Mouse (Mus musculus): ENCODE results near the gene Chil6. TPM values are rescaled to one million over a fixed set of nuclear protein-coding genes. Genes with fewer than 3 reads are reported as not detected.
A peak's percentile ranks its signal among the peaks of the same experiment; 100 is the strongest.

Chil6 gene
- polyA plus RNA-seq (2014; fragmentation: Nextera tagmentation; extraction: Ambion mirVana): not detected in 2 replicates

GRCm38 (mm10) chr3:106406082-106406481 is at the start of gene Chil6:
TSS of gene Chil6 (minus strand) at chr3:106406182.
- ATAC-seq (ENCODE audit: insufficient read depth) (no peak), DNase-seq (no peak)
- Histone ChIP-seq H3K4me3 (ENCODE audit: low read depth, low read length) (no peak within 1 kb of the TSS), H3K9me3 (ENCODE audit: low read depth, low read length) (no peaks in the 10 kb centered on the region), H3K27ac (ENCODE audit: low read depth) (no peak within 1 kb of the TSS), H3K27me3 (ENCODE audit: insufficient read depth, low read length) (no peaks in the 10 kb centered on the region), H3K4me2 (no peak within 1 kb of the TSS), H3K4me1 (ENCODE audit: insufficient read depth) (no peaks in the 10 kb centered on the region), H3K9ac (no peak within 1 kb of the TSS), H3K36me3 (ENCODE audit: insufficient read depth) (no peaks in the 10 kb centered on the region)
- no peak for TF ChIP-seq CTCF (IDR thresholded peaks at IDR 0.05; ENCODE audit: low read depth)

GRCm38 (mm10) chr3:106452616-106453015 is 46.6 kb upstream of the Chil6 start:
- DNase-seq (no peak), ATAC-seq (ENCODE audit: insufficient read depth) (no peak)
- Histone ChIP-seq H3K36me3 (ENCODE audit: insufficient read depth) (no peaks in the 10 kb centered on the region), H3K4me1 (ENCODE audit: insufficient read depth) (no peaks in the 10 kb centered on the region), H3K27me3 (ENCODE audit: insufficient read depth, low read length) (no peaks in the 10 kb centered on the region), H3K4me2 (no peak overlapping the region), H3K9ac (no peak overlapping the region), H3K4me3 (ENCODE audit: low read depth, low read length) (no peak overlapping the region), H3K27ac (ENCODE audit: low read depth) (no peak overlapping the region), H3K9me3 (ENCODE audit: low read depth, low read length) (no peaks in the 10 kb centered on the region)
- TF ChIP-seq CTCF (IDR thresholded peaks at IDR 0.05; ENCODE audit: low read depth): no peak
- WGBS: 69% methylated on average over 4 of the region's 4 CpGs

- ATAC-seq (ENCODE audit: insufficient read depth): no peak
- 68% methylated on average over 4 of the region's 4 CpGs for WGBS
Observed at GRCm38 (mm10) chr3:106449567-106449966, 43.6 kb upstream of the Chil6 start.

GRCm38 (mm10) chr3:106448995-106449394 is 43.0 kb upstream of the Chil6 start:
- ATAC-seq (ENCODE audit: insufficient read depth) (no peak), DNase-seq (no peak)
- no peak for TF ChIP-seq CTCF (IDR thresholded peaks at IDR 0.05; ENCODE audit: low read depth)
- H3K4me3 ChIP-seq (ENCODE audit: low read depth, low read length): no peak overlapping the region
- H3K9me3 ChIP-seq (ENCODE audit: low read depth, low read length): no peaks in the 10 kb centered on the region
- H3K4me1 ChIP-seq (ENCODE audit: insufficient read depth): no peaks in the 10 kb centered on the region
- H3K9ac ChIP-seq: no peak overlapping the region
- no peaks in the 10 kb centered on the region for H3K36me3 ChIP-seq (ENCODE audit: insufficient read depth)
- no peak overlapping the region for H3K27ac ChIP-seq (ENCODE audit: low read depth)
- no peak overlapping the region for H3K4me2 ChIP-seq
- no peaks in the 10 kb centered on the region for H3K27me3 ChIP-seq (ENCODE audit: insufficient read depth, low read length)

More at GRCm38 (mm10) chr3:106449567-106449966, 43.6 kb upstream of the Chil6 start:
- no peak overlapping the region for H3K4me3 ChIP-seq (ENCODE audit: low read depth, low read length)
- no peaks in the 10 kb centered on the region for H3K27me3 ChIP-seq (ENCODE audit: insufficient read depth, low read length)
- no peak for TF ChIP-seq CTCF (IDR thresholded peaks at IDR 0.05; ENCODE audit: low read depth)
- H3K4me1 ChIP-seq (ENCODE audit: insufficient read depth): no peaks in the 10 kb centered on the region
- H3K27ac ChIP-seq (ENCODE audit: low read depth): no peak overlapping the region
- H3K4me2 ChIP-seq: no peak overlapping the region
- no peaks in the 10 kb centered on the region for H3K9me3 ChIP-seq (ENCODE audit: low read depth, low read length)
- DNase-seq: no peak
- H3K36me3 ChIP-seq (ENCODE audit: insufficient read depth): no peaks in the 10 kb centered on the region
- no peak overlapping the region for H3K9ac ChIP-seq

- no peaks in the 10 kb centered on the region for H3K4me1 ChIP-seq (ENCODE audit: insufficient read depth)
- H3K27ac ChIP-seq (ENCODE audit: low read depth): no peak overlapping the region
- DNase-seq: peak; percentile 77
- no peaks in the 10 kb centered on the region for H3K27me3 ChIP-seq (ENCODE audit: insufficient read depth, low read length)
- H3K4me2 ChIP-seq: no peak overlapping the region
- no peak overlapping the region for H3K4me3 ChIP-seq (ENCODE audit: low read depth, low read length)
- peak; percentile 73 for TF ChIP-seq CTCF (IDR thresholded peaks at IDR 0.05; ENCODE audit: low read depth)
- no peaks in the 10 kb centered on the region for H3K36me3 ChIP-seq (ENCODE audit: insufficient read depth)
- H3K9me3 ChIP-seq (ENCODE audit: low read depth, low read length): no peaks in the 10 kb centered on the region
- no peak overlapping the region for H3K9ac ChIP-seq
- peak; percentile 76 for ATAC-seq (ENCODE audit: insufficient read depth)
Observed at GRCm38 (mm10) chr3:106448571-106448970, 42.6 kb upstream of the Chil6 start.

Other genes with a start within 250 kb of the Chil6 start
- gene Chil3, start 238.6 kb downstream of the Chil6 start, polyA plus RNA-seq (2014; fragmentation: Nextera tagmentation; extraction: Ambion mirVana): 0.81 TPM in 1 of 2 replicates, not detected in the other
- gene Chil4, start 186.7 kb downstream of the Chil6 start, polyA plus RNA-seq (2014; fragmentation: Nextera tagmentation; extraction: Ambion mirVana): not detected in 2 replicates
- gene Dennd2d, start 76.2 kb upstream of the Chil6 start, polyA plus RNA-seq (2014; fragmentation: Nextera tagmentation; extraction: Ambion mirVana): 7.8 and 8.8 TPM in 2 replicates
- gene Dram2, start 141.6 kb upstream of the Chil6 start, polyA plus RNA-seq (2014; fragmentation: Nextera tagmentation; extraction: Ambion mirVana): 63.3 and 63.9 TPM in 2 replicates
- 59.6 and 62.0 TPM in 2 replicates for gene Cept1, start 141.6 kb upstream of the Chil6 start, polyA plus RNA-seq (2014; fragmentation: Nextera tagmentation; extraction: Ambion mirVana)